Mouse (Mus musculus): Measurements from ENCODE around the gene Cxcr4. TPM values are rescaled to one million over a fixed set of nuclear protein-coding genes. Genes with fewer than 3 reads are reported as not detected.

Gene Cxcr4
- polyA plus RNA-seq, 1 experiment from 2014 or later: 2.1 TPM

DNA sequence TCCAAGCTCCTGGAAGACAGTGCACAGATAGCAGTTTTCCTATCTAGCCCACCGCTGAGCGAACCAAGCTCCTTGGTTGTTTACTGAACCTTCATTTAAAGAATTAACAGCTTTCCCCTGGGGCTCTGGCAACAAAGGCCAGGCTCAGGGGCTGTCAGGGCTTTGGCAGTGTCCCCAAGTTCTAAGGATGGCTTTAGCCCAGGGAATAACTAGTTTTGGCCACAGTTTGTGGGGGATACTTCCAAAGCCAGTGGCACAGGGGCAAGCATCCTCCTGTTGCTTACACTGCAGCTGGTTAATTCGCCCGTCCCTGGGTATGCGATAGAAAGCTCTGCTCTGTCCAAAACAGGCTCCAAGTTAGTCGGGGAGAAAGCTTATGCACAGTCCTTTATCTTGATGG lies 3.4 kb upstream of the Cxcr4 start:
- Histone ChIP-seq H3K27ac (replicated peaks) (no peak overlapping the region), H3K36me3 (replicated peaks) (no peaks in the 10 kb centered on the region), H3K9ac (no peak overlapping the region), H3K4me1 (replicated peaks) (peaks cover 15% of the 10 kb centered on the region; the same call in 1 of the 2 replicates), H3K27me3 (peaks cover 56% of the 10 kb centered on the region), H3K4me3 (replicated peaks) (no peak overlapping the region), H3K4me2 (no peak overlapping the region), H3K9me3 (replicated peaks) (no peaks in the 10 kb centered on the region)
- WGBS (ENCODE audit: insufficient replicate concordance): 35% methylated on average over 6 of the region's 6 CpGs
- ATAC-seq (ENCODE audit: insufficient read depth): no peak

DNA sequence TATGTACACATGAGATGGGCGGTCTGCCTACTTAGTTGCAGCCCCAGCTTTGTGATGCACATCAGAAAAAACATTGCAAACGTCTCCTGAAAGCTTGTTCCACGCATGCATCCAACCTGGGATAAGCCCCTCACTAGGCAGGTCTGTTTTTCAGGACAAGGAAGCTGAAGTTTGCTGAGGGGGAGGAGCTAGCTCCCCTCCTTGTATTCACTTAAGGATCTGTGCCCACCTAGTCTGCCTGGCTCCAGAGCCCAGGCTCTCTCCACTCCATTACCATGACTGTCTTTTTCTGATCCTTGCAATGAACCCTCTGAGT lies 3.0 kb upstream of the Cxcr4 start:
- ATAC-seq (ENCODE audit: insufficient read depth): no peak

DNA sequence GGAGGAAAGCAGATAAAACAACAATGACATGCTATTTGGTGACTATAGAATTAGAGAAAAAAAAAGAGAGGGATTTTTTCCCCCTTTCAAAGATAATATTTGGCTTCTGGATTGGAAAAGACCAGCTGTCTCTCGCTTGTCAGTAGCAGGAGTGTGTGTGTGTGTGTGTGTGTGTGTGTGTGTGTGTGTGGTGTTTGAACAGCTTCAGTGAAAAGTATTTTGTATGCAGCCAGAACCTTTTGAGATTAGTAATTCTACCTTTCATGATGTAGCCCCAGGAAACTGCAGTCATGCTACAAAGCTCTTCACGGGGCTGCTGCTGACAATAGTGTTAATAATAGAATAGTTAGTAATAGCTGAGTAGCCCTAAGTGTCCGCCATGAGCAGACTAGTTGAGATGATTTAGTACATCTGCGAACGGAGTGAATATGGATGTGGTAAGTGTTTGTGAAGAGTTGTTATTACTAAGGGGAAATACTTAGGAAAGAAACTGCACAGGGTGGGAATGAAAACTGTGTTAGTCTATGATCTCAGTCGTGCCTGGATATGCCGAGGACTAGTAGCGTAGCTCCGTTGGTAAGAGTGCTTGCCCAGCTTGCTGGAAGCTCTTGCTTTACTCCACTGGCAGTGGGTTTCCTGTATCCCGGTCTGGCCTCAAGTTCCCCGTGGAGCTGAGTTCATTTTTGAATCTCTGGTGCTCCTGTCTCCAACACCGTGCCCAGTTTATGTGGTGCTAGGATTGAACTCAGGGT lies 2.4 kb upstream of the Cxcr4 start:
- Histone ChIP-seq H3K27me3 (peaks cover 65% of the 10 kb centered on the region), H3K27ac (replicated peaks) (no peak overlapping the region), H3K4me1 (replicated peaks) (peaks cover 15% of the 10 kb centered on the region; the same call in 1 of the 2 replicates), H3K4me3 (replicated peaks) (no peak overlapping the region), H3K9me3 (replicated peaks) (no peaks in the 10 kb centered on the region), H3K9ac (no peak overlapping the region), H3K36me3 (replicated peaks) (no peaks in the 10 kb centered on the region), H3K4me2 (no peak overlapping the region)
- ATAC-seq (ENCODE audit: insufficient read depth): no peak
- 49% methylated on average over 12 of the region's 12 CpGs for WGBS (ENCODE audit: insufficient replicate concordance)

More for the DNA sequence above, 3.0 kb upstream of the Cxcr4 start:
- H3K4me3 ChIP-seq (replicated peaks): no peak overlapping the region
- WGBS (ENCODE audit: insufficient replicate concordance): 24% methylated on average over 3 of the region's 3 CpGs
- no peak overlapping the region for H3K4me2 ChIP-seq
- no peak overlapping the region for H3K9ac ChIP-seq
- H3K36me3 ChIP-seq (replicated peaks): no peaks in the 10 kb centered on the region
- no peaks in the 10 kb centered on the region for H3K9me3 ChIP-seq (replicated peaks)
- H3K4me1 ChIP-seq (replicated peaks): peaks cover 15% of the 10 kb centered on the region; the same call in 1 of the 2 replicates
- no peak overlapping the region for H3K27ac ChIP-seq (replicated peaks)
- H3K27me3 ChIP-seq: peaks cover 59% of the 10 kb centered on the region

DNA sequence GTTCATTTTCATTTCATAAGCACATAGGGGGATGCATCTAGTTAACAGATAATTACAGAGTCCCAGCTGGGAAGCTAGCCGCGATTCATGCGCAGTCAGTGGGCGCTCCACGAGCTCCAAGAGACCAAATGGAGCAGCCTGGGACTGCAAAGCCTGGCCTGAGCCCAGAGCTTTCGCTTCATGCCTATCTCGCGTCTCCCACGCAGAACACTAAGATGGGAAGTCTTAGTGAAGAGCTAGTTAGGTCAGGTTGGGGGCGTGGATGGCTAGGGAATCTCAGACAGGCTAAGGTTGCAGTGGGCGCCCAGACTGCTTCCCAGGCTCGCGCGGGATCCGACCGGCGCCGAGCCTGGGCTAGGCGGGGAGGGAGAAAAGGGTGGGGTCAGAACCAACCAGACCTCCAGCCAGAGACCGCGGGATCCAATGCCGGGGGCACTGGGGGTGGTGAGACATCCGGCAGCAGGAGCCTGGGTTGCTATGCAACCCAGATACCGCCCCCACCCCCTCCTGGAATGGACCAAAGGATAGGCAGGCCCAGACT lies 938 bp upstream of the Cxcr4 start:
- Histone ChIP-seq H3K9ac (no peak overlapping the region), H3K4me3 (replicated peaks) (peak overlapping the region; percentile 53), H3K27ac (replicated peaks) (no peak overlapping the region), H3K9me3 (replicated peaks) (no peaks in the 10 kb centered on the region), H3K4me1 (replicated peaks) (peaks cover 15% of the 10 kb centered on the region; the same call in 1 of the 2 replicates), H3K36me3 (replicated peaks) (no peaks in the 10 kb centered on the region), H3K4me2 (peak overlapping the region; percentile 72), H3K27me3 (peaks cover 73% of the 10 kb centered on the region)
- under 1% methylated on average over 24 of the region's 24 CpGs for WGBS (ENCODE audit: insufficient replicate concordance)
- no peak for ATAC-seq (ENCODE audit: insufficient read depth)

DNA sequence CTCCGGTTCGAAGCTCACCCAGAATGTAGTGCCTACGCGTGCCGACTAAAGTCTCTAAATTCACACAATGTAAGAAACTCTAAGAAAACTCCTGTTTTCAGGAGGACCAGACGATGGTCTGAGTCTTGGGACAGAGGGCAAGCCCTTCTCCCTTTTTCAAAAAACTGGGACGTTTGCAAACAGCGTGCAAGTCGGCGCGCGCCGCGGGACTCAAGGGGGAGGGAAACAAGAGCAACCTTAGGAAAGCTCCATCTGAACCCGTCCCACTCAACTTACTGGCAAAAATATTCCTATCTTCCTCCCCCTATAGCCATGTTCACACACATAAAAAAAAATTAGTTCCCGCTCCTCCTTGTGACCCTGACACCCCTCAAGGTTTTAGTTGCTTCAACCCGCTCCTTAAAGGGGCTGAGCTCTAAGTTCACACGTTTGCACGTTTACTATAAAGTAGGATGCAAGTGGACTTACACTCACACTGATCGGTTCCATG lies 327 bp downstream of the Cxcr4 start:
- Histone ChIP-seq H3K4me1 (replicated peaks) (0 out of 2 replicates have a peak, but pooled peaks cover 15% of the 10 kb centered on the region), H3K9me3 (replicated peaks) (no peaks in the 10 kb centered on the region), H3K36me3 (replicated peaks) (no peaks in the 10 kb centered on the region), H3K4me2 (peak overlapping the region; percentile 72), H3K27ac (replicated peaks) (peak overlapping the region; percentile 38; the same call in 1 of the 2 replicates), H3K4me3 (replicated peaks) (peak overlapping the region; percentile 53), H3K9ac (peak overlapping the region; percentile 25; the same call in 1 of the 2 replicates), H3K27me3 (peaks cover 73% of the 10 kb centered on the region)
- WGBS (ENCODE audit: insufficient replicate concordance): under 1% methylated on average over 20 of the region's 20 CpGs
- no peak for ATAC-seq (ENCODE audit: insufficient read depth)

DNA sequence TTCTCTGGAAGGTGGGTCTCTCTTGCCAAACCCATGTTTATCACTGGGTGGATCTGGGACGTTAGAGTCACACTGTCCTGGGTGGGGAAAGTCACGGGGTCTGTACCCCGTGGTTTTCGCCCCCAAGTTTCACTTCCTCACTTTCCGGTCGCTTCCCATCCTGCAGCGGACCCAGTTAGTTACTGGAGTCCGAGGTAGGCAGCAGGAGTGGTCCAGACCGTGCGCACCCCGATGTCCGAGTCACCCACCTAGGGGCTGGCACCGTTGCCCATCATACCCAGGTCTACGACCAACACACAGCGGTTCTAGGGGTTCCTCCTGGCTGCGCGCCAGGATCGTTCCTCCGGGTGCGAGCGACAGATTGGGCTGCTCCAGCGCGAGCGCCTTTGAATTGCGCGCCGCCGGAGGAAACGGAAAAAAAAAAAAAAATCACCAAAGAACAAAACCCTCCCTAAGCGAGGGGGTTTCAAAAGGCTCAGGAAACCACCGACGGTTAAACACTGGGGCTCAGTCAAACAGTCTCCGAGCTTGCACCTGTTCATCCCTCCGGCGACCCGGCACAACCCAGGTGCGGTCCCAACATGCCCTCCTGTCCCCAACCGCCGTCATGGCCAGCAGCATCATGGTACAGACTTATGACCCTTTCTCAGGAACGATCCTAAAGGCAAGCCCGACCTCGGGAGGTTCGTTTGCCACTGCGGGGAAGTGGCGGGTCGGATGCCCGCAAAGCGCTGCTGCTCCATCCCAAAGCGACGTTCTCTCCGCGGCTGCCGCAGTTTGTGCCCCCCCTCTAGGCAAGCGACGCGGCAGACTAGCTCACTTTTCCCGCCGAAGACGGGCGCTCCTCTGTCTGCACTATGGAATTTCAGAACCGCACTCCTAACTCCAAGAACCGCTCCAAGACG lies 1.0 kb downstream of the Cxcr4 start:
- peak overlapping the region; percentile 45; the same call in 1 of the 2 replicates for H3K27ac ChIP-seq (replicated peaks)
- ATAC-seq (ENCODE audit: insufficient read depth): no peak; the same call in 1 of the 2 replicates

DNA sequence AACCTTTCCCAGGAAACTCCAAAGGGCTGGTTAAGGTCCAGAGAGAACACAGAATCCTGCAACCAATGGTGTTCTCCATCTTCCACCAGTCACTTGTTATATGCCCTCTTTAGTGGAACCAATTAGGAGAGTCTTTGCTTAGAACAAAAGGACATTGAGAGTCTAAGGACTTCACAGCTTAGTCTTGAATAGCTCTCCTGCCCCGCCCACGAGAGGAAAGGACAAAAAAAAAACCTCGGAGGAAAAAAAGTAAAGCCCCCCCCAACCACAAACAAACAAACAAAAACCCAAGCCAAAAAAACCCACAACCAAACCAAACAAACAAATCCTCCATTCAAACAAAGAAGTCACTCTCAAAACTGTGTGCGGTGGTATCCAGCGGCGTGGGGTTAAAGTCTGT lies 2.1 kb downstream of the Cxcr4 start:
- WGBS (ENCODE audit: insufficient replicate concordance): 11% methylated on average over 6 of the region's 6 CpGs
- ATAC-seq (ENCODE audit: insufficient read depth): no peak
- Histone ChIP-seq H3K27me3 (peaks cover 62% of the 10 kb centered on the region), H3K27ac (replicated peaks) (no peak overlapping the region), H3K9ac (no peak overlapping the region), H3K36me3 (replicated peaks) (no peaks in the 10 kb centered on the region), H3K9me3 (replicated peaks) (no peaks in the 10 kb centered on the region), H3K4me1 (replicated peaks) (0 out of 2 replicates have a peak, but pooled peaks cover 15% of the 10 kb centered on the region), H3K4me2 (peak overlapping the region; percentile 0; the same call in 1 of the 2 replicates), H3K4me3 (replicated peaks) (peak overlapping the region; percentile 22; the same call in 1 of the 2 replicates)

More for the DNA sequence above, 1.0 kb downstream of the Cxcr4 start:
- Histone ChIP-seq H3K4me3 (replicated peaks) (peak overlapping the region; percentile 53), H3K4me1 (replicated peaks) (0 out of 2 replicates have a peak, but pooled peaks cover 15% of the 10 kb centered on the region), H3K27me3 (peaks cover 72% of the 10 kb centered on the region), H3K9ac (0 out of 2 replicates have a peak overlapping the region, but pooled peaks have one; percentile 6), H3K36me3 (replicated peaks) (no peaks in the 10 kb centered on the region), H3K4me2 (peak overlapping the region; percentile 72), H3K9me3 (replicated peaks) (no peaks in the 10 kb centered on the region)
- under 1% methylated on average over 63 of the region's 63 CpGs for WGBS (ENCODE audit: insufficient replicate concordance)

DNA sequence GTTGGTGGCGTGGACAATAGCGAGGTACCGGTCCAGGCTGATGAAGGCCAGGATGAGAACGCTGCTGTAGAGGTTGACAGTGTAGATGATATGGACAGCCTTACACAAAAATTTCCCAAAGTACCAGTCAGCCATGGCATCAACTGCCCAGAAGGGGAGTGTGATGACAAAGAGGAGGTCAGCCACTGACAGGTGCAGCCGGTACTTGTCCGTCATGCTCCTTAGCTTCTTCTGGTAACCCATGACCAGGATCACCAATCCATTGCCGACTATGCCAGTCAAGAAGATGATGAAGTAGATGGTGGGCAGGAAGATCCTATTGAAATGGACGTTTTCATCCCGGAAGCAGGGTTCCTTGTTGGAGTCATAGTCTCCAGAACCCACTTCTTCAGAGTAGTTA lies 2.6 kb downstream of the Cxcr4 start:
- Histone ChIP-seq H3K27ac (replicated peaks) (no peak overlapping the region), H3K9ac (no peak overlapping the region), H3K4me2 (peak overlapping the region; percentile 0; the same call in 1 of the 2 replicates), H3K4me3 (replicated peaks) (no peak overlapping the region), H3K27me3 (peaks cover 57% of the 10 kb centered on the region), H3K4me1 (replicated peaks) (0 out of 2 replicates have a peak, but pooled peaks cover 15% of the 10 kb centered on the region), H3K9me3 (replicated peaks) (no peaks in the 10 kb centered on the region), H3K36me3 (replicated peaks) (no peaks in the 10 kb centered on the region)
- 77% methylated on average over 9 of the region's 9 CpGs for WGBS (ENCODE audit: insufficient replicate concordance)
- no peak for ATAC-seq (ENCODE audit: insufficient read depth)

DNA sequence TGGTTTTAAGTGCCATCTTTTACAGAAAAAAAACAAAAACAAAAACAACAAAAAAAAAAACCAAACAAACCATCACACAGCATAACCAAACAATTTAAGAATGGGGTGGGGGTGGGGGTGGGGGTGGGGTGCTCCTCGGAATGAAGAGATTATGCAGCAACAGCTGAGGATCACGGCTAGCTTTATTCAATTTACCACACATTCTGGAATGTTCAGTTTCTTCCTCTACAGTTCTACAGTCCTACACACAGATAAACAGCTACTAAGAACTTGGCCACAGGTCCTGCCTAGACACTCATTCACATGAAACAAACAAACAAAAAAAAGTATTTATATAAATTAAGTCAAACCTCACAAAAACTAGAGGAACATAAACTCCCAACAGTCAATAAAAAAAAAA lies 3.8 kb downstream of the Cxcr4 start:
- Histone ChIP-seq H3K9me3 (replicated peaks) (no peaks in the 10 kb centered on the region), H3K4me3 (replicated peaks) (no peak overlapping the region), H3K9ac (no peak overlapping the region), H3K4me1 (replicated peaks) (0 out of 2 replicates have a peak, but pooled peaks cover 15% of the 10 kb centered on the region), H3K4me2 (no peak overlapping the region), H3K27ac (replicated peaks) (no peak overlapping the region), H3K27me3 (peaks cover 46% of the 10 kb centered on the region), H3K36me3 (replicated peaks) (no peaks in the 10 kb centered on the region)
- no peak for ATAC-seq (ENCODE audit: insufficient read depth)
- WGBS (ENCODE audit: insufficient replicate concordance): 55% methylated on average over 2 of the region's 2 CpGs

DNA sequence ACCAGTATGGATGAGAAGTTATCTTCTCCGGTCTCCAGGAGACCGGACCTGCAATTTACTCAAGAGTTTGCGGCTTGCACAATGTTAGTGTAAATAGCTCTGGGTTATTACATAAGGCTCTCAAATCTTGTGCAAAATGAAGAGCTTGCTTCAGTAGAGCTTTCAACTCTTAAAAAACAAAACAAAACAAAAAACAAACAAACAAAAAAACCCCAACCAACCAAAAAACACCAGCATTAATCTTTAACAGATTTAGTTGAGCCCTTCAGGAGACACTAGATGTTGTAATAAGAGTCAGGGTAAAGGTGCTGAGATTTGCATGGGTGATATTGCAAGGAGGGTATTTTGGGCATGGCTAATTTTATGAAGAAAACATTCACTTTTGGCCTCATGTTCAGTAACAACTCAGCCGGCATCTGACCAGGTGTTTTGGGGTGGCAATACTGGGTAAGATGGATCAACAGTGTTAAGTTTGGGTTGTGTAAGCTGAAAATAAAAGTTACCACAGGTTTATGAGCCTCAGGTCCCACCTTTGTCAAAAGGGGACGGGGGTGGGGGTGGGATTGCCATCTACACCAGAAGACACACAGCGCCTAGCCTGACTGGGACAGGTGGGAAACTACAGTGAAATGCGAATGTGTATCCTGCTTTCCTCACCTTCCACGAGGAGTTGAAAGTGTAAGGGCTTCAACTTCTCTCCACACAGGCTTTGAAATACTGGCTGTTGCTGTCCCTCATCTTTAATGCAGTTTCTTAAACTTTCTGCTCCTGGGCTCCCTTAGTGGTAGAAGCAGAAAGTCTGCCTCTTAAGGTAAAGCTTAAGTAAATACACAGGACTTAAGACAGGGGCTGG lies 4.9 kb downstream of the Cxcr4 start:
- 0 out of 2 replicates have a peak, but pooled peaks cover 9% of the 10 kb centered on the region for H3K4me1 ChIP-seq (replicated peaks)
- H3K27ac ChIP-seq (replicated peaks): no peak overlapping the region
- peaks cover 34% of the 10 kb centered on the region for H3K27me3 ChIP-seq
- no peaks in the 10 kb centered on the region for H3K9me3 ChIP-seq (replicated peaks)
- no peak overlapping the region for H3K4me2 ChIP-seq
- 66% methylated on average over 8 of the region's 8 CpGs for WGBS (ENCODE audit: insufficient replicate concordance)
- no peak overlapping the region for H3K4me3 ChIP-seq (replicated peaks)
- H3K9ac ChIP-seq: no peak overlapping the region
- no peaks in the 10 kb centered on the region for H3K36me3 ChIP-seq (replicated peaks)
- ATAC-seq (ENCODE audit: insufficient read depth): no peak

Data from liver, embryonic 15.5 days (tissue).